Mouse (Mus musculus): ENCODE data around the gene Gm3468.
"Not testable (repeated sequence)": the region's sequence is repeated elsewhere in the genome, so short reads cannot be mapped to it uniquely, and the experiment has no call there.

The Gm3468 gene

GRCm38 (mm10) chr14:6108272-6108925 lies at the start of gene Gm3468:
Gm3468 (minus strand) TSS chr14:6108665.
- peak; percentile 29 for DNase-seq (ENCODE audit: low read depth, low spot score)

GRCm38 (mm10) chr14:6125707-6126106 lies 17.2 kb upstream of the Gm3468 start, which contains the start of gene Gm3476:
Gm3476 (minus strand) TSS chr14:6125807.
- not testable (repeated sequence) for DNase-seq (ENCODE audit: low read depth, low spot score)

GRCm38 (mm10) chr14:6107500-6107899 lies 965 bp downstream of the Gm3468 start:
- not testable (repeated sequence) for DNase-seq (ENCODE audit: low read depth, low spot score)

DNA sequence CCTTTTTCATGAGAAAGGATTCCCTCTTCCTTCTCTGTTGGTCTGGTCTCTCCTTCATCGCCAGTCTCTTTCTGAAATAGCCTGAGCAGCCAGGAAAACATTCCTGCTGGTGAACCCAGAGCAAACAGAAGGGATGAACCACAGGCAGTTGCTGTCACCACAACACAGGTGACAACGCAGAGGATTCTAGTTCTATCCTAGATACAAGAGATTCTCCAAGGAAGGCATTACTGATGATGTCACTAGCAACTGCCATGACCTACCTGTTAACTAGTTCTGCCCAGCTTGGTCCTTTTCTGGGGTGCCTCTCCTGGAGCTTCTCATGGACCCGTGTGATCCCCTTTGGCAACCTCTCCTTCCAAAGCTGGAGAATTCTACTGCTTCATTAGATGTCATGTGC lies 14.6 kb downstream of the Gm3468 start, which contains the start of gene Gm8206:
Gm8206 (minus strand) TSS at position 101 of the 400 bp plus-strand sequence.
- DNase-seq (ENCODE audit: low read depth, low spot score), result not testable (repeated sequence)

DNA sequence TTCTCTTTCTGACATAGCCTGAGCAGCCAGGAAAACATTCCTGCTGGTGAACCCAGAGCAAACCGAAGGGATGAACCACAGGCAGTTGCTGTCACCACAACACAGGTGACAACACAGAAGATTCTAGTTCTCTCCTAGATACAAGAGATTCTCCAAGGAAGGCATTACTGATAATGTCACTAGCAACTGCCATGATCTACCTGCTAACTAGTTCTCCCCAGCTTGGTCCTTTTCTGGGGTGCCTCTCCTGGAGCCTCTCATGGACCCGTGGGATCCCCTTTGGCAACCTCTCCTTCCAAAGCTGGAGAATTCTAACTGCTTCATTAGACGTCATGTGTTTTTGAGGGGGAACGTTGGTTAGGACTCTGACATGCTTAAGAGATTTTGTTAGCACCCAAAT lies 50.3 kb downstream of the Gm3468 start, which contains the start of gene Gm6337:
Gm6337 (minus strand) TSS at position 101 of the 400 bp plus-strand sequence.
- not testable (repeated sequence) for DNase-seq (ENCODE audit: low read depth, low spot score)

Data from WW6 (cell line).